Mouse (Mus musculus) brain, embryonic 14.5 days (tissue): ENCODE data around the gene Capn11. TPM values are rescaled to one million over a fixed set of nuclear protein-coding genes. Genes with fewer than 3 reads are reported as not detected.

Experiments used
- DNase-seq: peaks from one replicate; pipeline ENCODE4 v3.0.0-alpha.2; 2011; ENCODE audit warnings: low read depth
- CTCF ChIP-seq: fragments of 200-500 bp; IDR thresholded peaks from 2 replicates; pipeline ENCODE4 v1.5.1; 2012; ENCODE audit warnings: inconsistent platforms, mild to moderate bottlenecking, moderate library complexity, borderline replicate concordance; ENCODE audit not compliant: insufficient read depth, insufficient read length; ENCODE audit errors: extremely low read depth
- POLR2A ChIP-seq: fragments of 200-500 bp; IDR thresholded peaks from 2 replicates; pipeline ENCODE4 v1.6.1; 2012; ENCODE audit warnings: mild to moderate bottlenecking, inconsistent platforms, borderline replicate concordance; ENCODE audit not compliant: poor library complexity, insufficient read depth, insufficient read length, severe bottlenecking; ENCODE audit errors: extremely low read depth
- polyA plus RNA-seq: library from polyadenylated mRNA; depleted of rRNA; stranded (reverse); fragments of >200 nt; gene quantifications from 2 replicates; pipeline ENCODE4 v1.2.3, GENCODE M21; 2012

Capn11 gene
- polyA plus RNA-seq, 1 experiment = 0.62 TPM

DNA sequence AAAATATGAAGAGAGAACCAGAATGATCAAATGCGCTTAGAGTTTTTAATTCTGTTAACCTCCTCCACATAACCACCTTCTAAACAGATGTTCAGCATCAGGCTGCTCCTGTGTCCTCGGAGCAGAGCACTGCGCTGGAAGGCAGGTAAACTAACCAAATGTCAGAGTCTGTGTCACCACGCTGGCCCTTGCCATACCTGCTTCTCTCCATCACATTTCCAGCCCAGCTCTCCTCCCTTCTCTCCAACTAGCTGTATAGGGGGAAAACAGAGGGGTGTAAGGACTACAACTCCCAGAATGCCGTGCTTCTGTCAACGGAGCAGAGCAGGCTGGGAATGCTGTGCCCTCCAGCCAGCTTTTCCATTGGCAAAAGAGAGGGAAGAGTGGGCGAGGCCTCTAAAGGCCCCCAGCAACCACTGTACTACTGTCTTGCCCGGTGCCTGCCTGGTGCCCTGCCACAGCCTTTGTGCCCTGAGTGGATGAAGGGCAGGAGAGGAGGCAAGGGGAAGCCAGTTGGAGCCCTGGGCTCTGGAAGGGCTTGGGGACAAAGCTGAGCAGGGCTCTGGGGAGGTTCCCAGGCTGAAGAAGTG, 21.4 kb upstream of the Capn11 start:
- peak; percentile 91 for DNase-seq
- TF ChIP-seq CTCF (no peak), POLR2A (no peak)

DNA sequence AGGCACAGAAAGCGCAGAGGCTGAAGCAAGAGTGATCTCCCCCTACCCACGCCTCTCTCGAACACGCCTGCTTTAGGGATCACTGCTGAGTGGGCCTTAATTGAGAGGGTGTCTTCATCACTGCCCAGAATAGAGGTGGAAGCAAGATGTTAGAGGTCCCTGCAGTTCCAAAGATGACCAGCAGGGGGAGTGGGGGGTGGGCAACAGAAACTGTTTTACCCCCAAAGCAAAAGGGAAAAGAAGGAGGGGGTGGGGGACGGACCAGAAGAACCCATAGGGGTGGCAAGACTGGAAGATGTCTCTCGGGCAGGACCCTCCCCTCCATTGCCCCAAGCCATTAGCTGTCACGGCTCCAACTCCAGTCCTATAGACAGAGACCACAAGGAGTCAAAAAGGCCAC, 19.0 kb upstream of the Capn11 start:
- TF ChIP-seq CTCF (peak; percentile 89), POLR2A (no peak)
- peak; percentile 50 for DNase-seq

GRCm38 (mm10) chr17:45672598-45672997, 13.5 kb upstream of the Capn11 start:
- TF ChIP-seq CTCF (no peak), POLR2A (no peak)

DNA sequence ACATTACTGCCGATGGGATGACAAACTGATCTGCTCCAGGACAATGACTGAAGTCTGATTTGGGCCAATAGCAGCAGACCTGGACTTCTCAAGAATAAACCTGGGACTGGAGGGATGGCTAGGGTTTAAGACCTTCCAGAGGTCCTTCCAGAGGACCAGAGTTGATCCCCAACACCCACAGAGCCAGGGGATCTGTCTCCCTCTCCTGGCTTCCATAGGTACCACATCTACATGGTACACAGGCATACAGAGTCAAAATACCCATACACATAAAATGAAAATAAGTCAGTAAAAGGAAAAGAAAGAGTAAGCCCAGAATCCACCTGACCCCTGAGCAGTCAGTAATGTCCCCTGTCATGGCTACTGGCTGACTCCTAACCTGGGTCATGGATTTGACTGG, 12.7 kb upstream of the Capn11 start:
- DNase-seq = no peak
- TF ChIP-seq CTCF = peak; percentile 41; the same call in 1 of the 2 replicates
- TF ChIP-seq POLR2A = no peak

More at GRCm38 (mm10) chr17:45672598-45672997, 13.5 kb upstream of the Capn11 start:
- DNase-seq = no peak

- TF ChIP-seq POLR2A (no peak), CTCF (no peak)
- no peak for DNase-seq
Measured at GRCm38 (mm10) chr17:45667986-45668385, 8.9 kb upstream of the Capn11 start.

GRCm38 (mm10) chr17:45667481-45667880, 8.4 kb upstream of the Capn11 start:
- TF ChIP-seq CTCF (no peak), POLR2A (no peak)
- no peak for DNase-seq

DNA sequence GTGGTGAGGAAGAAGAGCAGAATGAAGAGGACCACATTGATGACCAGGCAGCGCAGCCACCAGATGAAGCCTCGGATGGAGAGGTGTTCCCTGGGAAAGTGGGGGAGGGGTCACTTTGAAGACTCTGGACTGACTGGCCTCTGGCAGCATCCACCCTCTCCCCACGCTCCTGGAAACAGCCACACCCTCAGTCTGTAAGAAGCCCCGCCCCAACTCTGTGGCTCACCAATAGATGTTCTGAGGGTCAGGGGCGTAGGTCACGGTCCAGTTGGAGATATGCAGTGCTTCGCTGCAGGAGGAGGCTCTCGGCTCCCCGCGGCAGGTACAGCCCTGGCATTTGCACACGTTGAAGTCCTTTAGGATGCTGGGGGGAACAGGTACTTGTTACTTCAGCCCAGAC, 7.0 kb upstream of the Capn11 start:
- TF ChIP-seq POLR2A (no peak), CTCF (no peak)
- no peak for DNase-seq

- TF ChIP-seq POLR2A = no peak
- TF ChIP-seq CTCF = no peak
- no peak for DNase-seq
Measured at GRCm38 (mm10) chr17:45664608-45665007, 5.5 kb upstream of the Capn11 start.

GRCm38 (mm10) chr17:45663106-45663919, 4.2 kb upstream of the Capn11 start:
- TF ChIP-seq CTCF (peak; percentile 94), POLR2A (no peak)
- DNase-seq = peak; percentile 85

DNA sequence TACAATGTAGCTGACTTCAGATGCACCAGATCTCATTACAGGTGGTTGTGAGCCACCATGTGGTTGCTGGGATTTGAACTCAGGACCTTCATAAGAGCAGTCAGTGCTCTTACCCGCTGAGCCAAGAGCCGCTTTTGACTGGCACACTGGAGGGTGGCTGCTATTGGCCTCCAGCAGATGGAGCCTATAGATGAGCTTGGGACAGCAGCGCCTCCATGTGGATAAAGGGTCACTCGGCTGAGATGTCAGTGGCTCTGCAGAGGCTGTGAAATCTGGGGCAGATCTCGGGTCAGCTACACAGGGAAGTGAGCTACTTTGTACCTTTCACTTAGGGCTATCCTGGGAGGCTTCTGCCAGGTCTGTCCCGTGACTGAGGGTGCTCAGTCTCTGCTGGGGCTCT, 3.3 kb downstream of the Capn11 start:
- TF ChIP-seq CTCF (peak; percentile 33; the same call in 1 of the 2 replicates), POLR2A (no peak)
- DNase-seq = peak; percentile 20

DNA sequence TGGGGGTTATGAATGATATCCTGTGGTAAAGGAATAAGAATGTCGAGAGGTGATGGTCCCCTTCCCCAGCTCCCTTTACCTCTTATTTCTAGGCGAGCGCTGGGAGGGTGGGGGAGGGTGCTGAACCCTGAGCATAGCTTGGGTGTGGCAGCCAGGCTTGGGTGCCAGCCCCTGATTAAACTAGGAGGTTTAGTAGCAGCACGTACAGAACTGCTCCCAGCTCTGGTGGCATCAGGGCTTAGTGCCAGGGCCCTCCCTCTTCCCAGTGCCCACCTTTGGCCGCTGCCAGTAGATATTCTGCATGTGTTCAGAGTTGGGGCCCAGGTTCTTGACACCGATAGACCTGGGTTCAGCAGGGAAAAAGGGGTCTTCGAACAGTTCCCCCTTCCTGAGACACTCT, 5.9 kb downstream of the Capn11 start:
- no peak for DNase-seq
- TF ChIP-seq CTCF (no peak), POLR2A (no peak)
